In the genomic region with DNA sequence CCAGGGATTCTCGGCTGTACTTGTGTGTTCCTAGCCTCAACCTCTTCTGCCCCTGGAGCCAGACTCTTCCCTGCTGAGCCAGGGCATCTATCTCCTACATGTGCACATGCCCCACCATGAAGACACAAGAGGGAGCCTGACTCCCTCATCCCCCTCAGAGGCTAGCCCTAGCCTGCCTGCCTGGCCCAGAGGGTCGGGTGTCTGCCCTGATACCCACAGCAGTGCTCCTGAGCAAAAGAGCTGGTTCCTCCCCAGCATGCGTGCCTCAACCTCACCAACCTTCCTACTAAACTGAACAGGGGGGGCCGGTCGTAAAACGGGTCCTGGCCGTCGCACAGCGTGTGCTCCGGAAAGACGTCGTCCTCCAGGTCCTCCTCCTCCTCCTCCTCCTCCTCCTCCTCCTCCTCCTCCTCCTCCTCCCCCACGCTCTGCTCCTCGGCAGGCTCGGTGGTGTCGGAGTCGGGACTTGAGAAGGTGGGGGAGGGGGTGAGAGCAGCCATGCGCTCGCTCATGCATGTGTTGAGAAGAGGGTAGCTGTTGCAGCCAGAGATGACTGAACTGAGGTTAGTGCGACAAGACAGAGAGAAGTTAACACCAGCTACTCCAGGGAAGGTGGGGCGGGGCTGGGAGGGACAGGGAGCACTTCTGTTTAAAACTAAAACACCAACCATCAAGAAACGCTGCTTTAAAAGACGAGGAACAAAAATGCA, we compare ENCODE assay signal across 24 mouse cellular contexts. TPM values are rescaled to one million over a fixed set of nuclear protein-coding genes. Genes with fewer than 3 reads are reported as not detected.
DNase-seq lines count a peak whose midpoint lies in the region; ATAC-seq and TF ChIP-seq lines count a peak whose summit lies in the region.
"Had no signal": no experiment of that assay in that cellular context is flagged by ENCODE, and none has a peak within 500 bp of the region (broad histone marks: within the 10 kb centered on the region; RNA-seq: fewer than 3 reads in every experiment).

No protein-coding gene starts in this region.

- no peak for TF ChIP-seq RAD21 in CH12.LX (IDR thresholded peaks at IDR 0.05; ENCODE audit: low read depth, low read length)

- no peak for TF ChIP-seq EP300 in CH12.LX (IDR thresholded peaks at IDR 0.05; ENCODE audit: low read length)

- no peaks in the 10 kb centered on the region for H3K79me2 ChIP-seq in CH12.LX (replicated peaks; ENCODE audit: control insufficient read depth, extremely low read depth, insufficient read depth, poor library complexity, severe bottlenecking)

- no peak overlapping the region for H3K4me3 ChIP-seq in intestine, embryonic 16.5 days (ENCODE audit: low read length)
- no peak overlapping the region for H3K4me3 ChIP-seq in intestine, postnatal 0 days (ENCODE audit: low read depth, low read length)
- no peak overlapping the region for H3K4me3 ChIP-seq in CH12.LX (replicated peaks in 1 of 3; ENCODE audit: low read depth in 2 of 3, low read length in 2 of 3, poor library complexity in 1 of 3)
- peak overlapping the region; percentile 8; the same call in 1 of the 2 replicates for H3K4me3 ChIP-seq in limb, embryonic 13.5 days
- H3K4me3 ChIP-seq: embryonic facial prominence, embryonic 13.5 days; heart, adult 2 months; heart, embryonic 15.5 days; midbrain, embryonic 12.5 days had no signal

- 43% methylated on average over 19 of the region's 23 CpGs for WGBS in intestine, embryonic 16.5 days
- WGBS in intestine, postnatal 0 days, result 41% methylated on average over 20 of the region's 23 CpGs
- WGBS in limb, embryonic 13.5 days, result 36% methylated on average over 22 of the region's 23 CpGs

- no peaks in the 10 kb centered on the region for H3K36me3 ChIP-seq in intestine, embryonic 16.5 days (ENCODE audit: control insufficient read depth, insufficient read depth, low read length)
- H3K36me3 ChIP-seq in intestine, postnatal 0 days (ENCODE audit: control insufficient read depth, insufficient read depth), result no peaks in the 10 kb centered on the region
- H3K36me3 ChIP-seq in CH12.LX (replicated peaks in 1 of 2; ENCODE audit: control insufficient read depth in 1 of 2, insufficient read depth in 1 of 2, low read length in 1 of 2), result no peaks in the 10 kb centered on the region
- peaks cover 16% of the 10 kb centered on the region for H3K36me3 ChIP-seq in limb, embryonic 13.5 days
- H3K36me3 ChIP-seq: heart, embryonic 15.5 days had no signal

- no peak for TF ChIP-seq CTCF in intestine, postnatal 0 days (IDR thresholded peaks at IDR 0.05; ENCODE audit: low read depth)
- TF ChIP-seq CTCF in CH12.LX (conservative IDR thresholded peaks at IDR 0.05 in 1 of 2, IDR thresholded peaks at IDR 0.05 in 1 of 2; ENCODE audit: low read depth in 2 of 2, low read length in 2 of 2), result no peak

- H3K4me1 ChIP-seq in intestine, embryonic 16.5 days (ENCODE audit: control insufficient read depth, insufficient read depth, low read length), result no peaks in the 10 kb centered on the region
- no peaks in the 10 kb centered on the region for H3K4me1 ChIP-seq in intestine, postnatal 0 days (replicated peaks; ENCODE audit: control insufficient read depth, insufficient read depth, low read length)
- H3K4me1 ChIP-seq in CH12.LX (ENCODE audit: control insufficient read depth in 1 of 2, insufficient read depth in 2 of 2), result peaks cover 0 to 6% of the 10 kb centered on the region in 2 experiments; a peak in 1 of 4 replicates
- 0 out of 2 replicates have a peak, but pooled peaks cover 5% of the 10 kb centered on the region for H3K4me1 ChIP-seq in limb, embryonic 13.5 days
- H3K4me1 ChIP-seq: embryonic facial prominence, embryonic 13.5 days; heart, embryonic 15.5 days; midbrain, embryonic 12.5 days had no signal

- no peaks in the 10 kb centered on the region for H3K27me3 ChIP-seq in intestine, embryonic 16.5 days (replicated peaks; ENCODE audit: control insufficient read depth, insufficient read depth, low read length)
- H3K27me3 ChIP-seq in intestine, postnatal 0 days (replicated peaks; ENCODE audit: control insufficient read depth, insufficient read depth, low read length), result no peaks in the 10 kb centered on the region
- peaks cover 60% of the 10 kb centered on the region for H3K27me3 ChIP-seq in CH12.LX (replicated peaks)
- no peaks in the 10 kb centered on the region for H3K27me3 ChIP-seq in limb, embryonic 13.5 days
- H3K27me3 ChIP-seq: embryonic facial prominence, embryonic 13.5 days; midbrain, embryonic 12.5 days had no signal

- dilution Hi-C loops in CH12.LX (cut with MboI; ENCODE audit: extremely low pct_ligation_motif_present, extremely low pct_unique_long_range_greater_than_20kb, low sequenced_read_pairs), result no loop called here

- H3K4me2 ChIP-seq in intestine, embryonic 16.5 days (ENCODE audit: low read depth, low read length), result 0 out of 2 replicates have a peak overlapping the region, but pooled peaks have one; percentile 6
- H3K4me2 ChIP-seq in intestine, postnatal 0 days (replicated peaks; ENCODE audit: low read depth), result no peak overlapping the region
- peak overlapping the region; percentile 18; the same call in 1 of the 2 replicates for H3K4me2 ChIP-seq in CH12.LX (ENCODE audit: insufficient read depth, low read depth, poor library complexity, severe bottlenecking)
- H3K4me2 ChIP-seq in limb, embryonic 13.5 days (replicated peaks), result peak overlapping the region; percentile 43
- H3K4me2 ChIP-seq: embryonic facial prominence, embryonic 13.5 days; heart, embryonic 15.5 days; midbrain, embryonic 12.5 days had no signal

- ATAC-seq in intestine, embryonic 16.5 days, result no peak
- no peak for ATAC-seq in intestine, postnatal 0 days
- peak; percentile 34; the same call in 1 of the 2 replicates for ATAC-seq in limb, embryonic 13.5 days (ENCODE audit: low FRiP score, low read depth)
- ATAC-seq: forebrain, embryonic 16.5 days; lung, postnatal 0 days; Patski had no signal

- no peaks in the 10 kb centered on the region for H3K9me3 ChIP-seq in intestine, embryonic 16.5 days (ENCODE audit: control insufficient read depth, low read length)
- H3K9me3 ChIP-seq in intestine, postnatal 0 days (ENCODE audit: control insufficient read depth), result no peaks in the 10 kb centered on the region
- H3K9me3 ChIP-seq in CH12.LX (replicated peaks; ENCODE audit: low read length), result no peaks in the 10 kb centered on the region
- no peaks in the 10 kb centered on the region for H3K9me3 ChIP-seq in limb, embryonic 13.5 days
- H3K9me3 ChIP-seq: embryonic facial prominence, embryonic 13.5 days; heart, embryonic 15.5 days; midbrain, embryonic 12.5 days had no signal

- no peak overlapping the region for H3K27ac ChIP-seq in intestine, embryonic 16.5 days (ENCODE audit: low read length)
- no peak overlapping the region for H3K27ac ChIP-seq in intestine, postnatal 0 days (ENCODE audit: low read depth, low read length)
- no peak overlapping the region for H3K27ac ChIP-seq in CH12.LX (ENCODE audit: insufficient read depth, low read depth)
- no peak overlapping the region for H3K27ac ChIP-seq in limb, embryonic 13.5 days
- H3K27ac ChIP-seq: embryonic facial prominence, embryonic 13.5 days; heart, adult 2 months; heart, embryonic 15.5 days; midbrain, embryonic 12.5 days had no signal

- no peak for TF ChIP-seq POLR2A in CH12.LX (IDR thresholded peaks at IDR 0.05; ENCODE audit: low read depth, low read length)

- H3K9ac ChIP-seq in intestine, embryonic 16.5 days (ENCODE audit: low read depth, low read length), result no peak overlapping the region
- H3K9ac ChIP-seq in intestine, postnatal 0 days (ENCODE audit: low read depth, low read length), result no peak overlapping the region
- no peak overlapping the region for H3K9ac ChIP-seq in CH12.LX (ENCODE audit: insufficient read depth, low read depth)
- no peak overlapping the region for H3K9ac ChIP-seq in limb, embryonic 13.5 days
- H3K9ac ChIP-seq: embryonic facial prominence, embryonic 13.5 days; heart, embryonic 15.5 days; midbrain, embryonic 12.5 days had no signal

- in situ Hi-C loops in CH12.LX (cut with MboI; ENCODE audit: low pct_ligation_motif_present, low pct_unique_long_range_greater_than_20kb, low sequenced_read_pairs), result no loop called here

- no peak for DNase-seq in CH12.LX (ENCODE audit: extremely low read depth)
- DNase-seq in brain, adult 2 months (ENCODE audit: low read depth, low spot score), result peak; percentile 58
- no peak for DNase-seq in adrenal gland, postnatal 10 days
- DNase-seq in thymus, postnatal 36 days, result no peak
- DNase-seq: adrenal gland, postnatal 14 days; cerebellum, adult 11-12 months; cerebellum, postnatal 14 days; gastrocnemius, postnatal 25 days; heart, adult 2 months; thymus, postnatal 25 days had no signal

TF ChIP-seq in CH12.LX, 34 proteins besides CTCF, POLR2A, EP300 and RAD21:
- no peak for TF ChIP-seq MAZ (IDR thresholded peaks at IDR 0.05; ENCODE audit: low read depth, low read length)
- no peak for TF ChIP-seq JUND (conservative IDR thresholded peaks at IDR 0.05; ENCODE audit: low read depth, low read length)
- TF ChIP-seq SIN3A (IDR thresholded peaks at IDR 0.05; ENCODE audit: low read length), result no peak
- no peak for TF ChIP-seq CHD1 (IDR thresholded peaks at IDR 0.05; ENCODE audit: low read depth, low read length)
- no peak for TF ChIP-seq POLR2AphosphoS2 (IDR thresholded peaks at IDR 0.05; ENCODE audit: low read depth, low read length)
- no peak for TF ChIP-seq ZNF384 (IDR thresholded peaks at IDR 0.05; ENCODE audit: low read depth, low read length)
- no peak for TF ChIP-seq ZC3H11A (IDR thresholded peaks at IDR 0.05; ENCODE audit: low read depth, low read length)
- TF ChIP-seq RCOR1 (conservative IDR thresholded peaks at IDR 0.05; ENCODE audit: low read depth, low read length), result no peak
- TF ChIP-seq E2F4 (IDR thresholded peaks at IDR 0.05; ENCODE audit: insufficient replicate concordance, low read depth, low read length), result no peak

RNA-seq across cellular contexts. Expression of a gene that starts 45.1 kb away (rescaled TPM):
- polyA plus RNA-seq in intestine, embryonic 16.5 days (2015; fragmentation: Nextera tagmentation; extraction: Ambion mirVana), result 8.3 and 11.8 TPM in 2 replicates
- polyA plus RNA-seq in intestine, postnatal 0 days (2015; fragmentation: Nextera tagmentation; extraction: Ambion mirVana), result 0.13 and 0.17 TPM in 2 replicates
- total RNA-seq in CH12.LX (2012; rRNA removed) (not detected in 2 replicates), CH12.LX (2014; rRNA removed) (not detected in 2 replicates)
- not detected in 2 replicates for polyA plus RNA-seq in CH12.LX (2012; ENCODE audit: insufficient read length, low read depth)
- polyA plus RNA-seq in limb, embryonic 13.5 days (2015; fragmentation: Nextera tagmentation; extraction: Ambion mirVana), result not detected in 2 replicates
- total RNA-seq in adrenal gland, postnatal 10 days (2021), result under 1 TPM in 1 of 2 experiments, not detected in 1; 0.36 TPM
- total RNA-seq: adrenal gland, postnatal 14 days; gastrocnemius, postnatal 25 days; heart, adult 2 months; hematopoietic stem cell, adult 5-6 weeks; layer of hippocampus, adult 18-20 months; left cerebral cortex, postnatal 36 days; monocyte, adult 5-6 weeks had no signal
- polyA plus RNA-seq: embryonic facial prominence, embryonic 13.5 days; forebrain, embryonic 16.5 days; heart, adult 2 months; heart, embryonic 15.5 days; lung, postnatal 0 days; midbrain, embryonic 12.5 days; neural tube, embryonic 11.5 days; Patski had no signal

RNA-seq across cellular contexts. Expression of a gene that starts 50.5 kb away (rescaled TPM):
- polyA plus RNA-seq in intestine, embryonic 16.5 days (2015; fragmentation: Nextera tagmentation; extraction: Ambion mirVana), result 14.0 and 16.0 TPM in 2 replicates
- 7.7 and 8.3 TPM in 2 replicates for polyA plus RNA-seq in intestine, postnatal 0 days (2015; fragmentation: Nextera tagmentation; extraction: Ambion mirVana)
- total RNA-seq in CH12.LX (2012; rRNA removed), result 0.17 and 0.25 TPM in 2 replicates
- 0.11 and 0.17 TPM in 2 replicates for total RNA-seq in CH12.LX (2014; rRNA removed)
- 0.61 and 0.93 TPM in 2 replicates for polyA plus RNA-seq in CH12.LX (2012; ENCODE audit: insufficient read length, low read depth)
- 18.3 and 19.2 TPM in 2 replicates for polyA plus RNA-seq in limb, embryonic 13.5 days (2015; fragmentation: Nextera tagmentation; extraction: Ambion mirVana)
- total RNA-seq in adrenal gland, postnatal 10 days (2021), result 10 to 100 TPM; 15.6 to 29.2 TPM
- total RNA-seq: hematopoietic stem cell, adult 5-6 weeks; monocyte, adult 5-6 weeks had no signal
- polyA plus RNA-seq: Patski had no signal
